Mouse (Mus musculus) kidney, adult 9 months (tissue): ENCODE data around the gene Gtf2e1.

Experiments
- DNase-seq: peaks from one replicate; pipeline ENCODE4 v3.0.0; 2022

Gtf2e1 gene

DNA sequence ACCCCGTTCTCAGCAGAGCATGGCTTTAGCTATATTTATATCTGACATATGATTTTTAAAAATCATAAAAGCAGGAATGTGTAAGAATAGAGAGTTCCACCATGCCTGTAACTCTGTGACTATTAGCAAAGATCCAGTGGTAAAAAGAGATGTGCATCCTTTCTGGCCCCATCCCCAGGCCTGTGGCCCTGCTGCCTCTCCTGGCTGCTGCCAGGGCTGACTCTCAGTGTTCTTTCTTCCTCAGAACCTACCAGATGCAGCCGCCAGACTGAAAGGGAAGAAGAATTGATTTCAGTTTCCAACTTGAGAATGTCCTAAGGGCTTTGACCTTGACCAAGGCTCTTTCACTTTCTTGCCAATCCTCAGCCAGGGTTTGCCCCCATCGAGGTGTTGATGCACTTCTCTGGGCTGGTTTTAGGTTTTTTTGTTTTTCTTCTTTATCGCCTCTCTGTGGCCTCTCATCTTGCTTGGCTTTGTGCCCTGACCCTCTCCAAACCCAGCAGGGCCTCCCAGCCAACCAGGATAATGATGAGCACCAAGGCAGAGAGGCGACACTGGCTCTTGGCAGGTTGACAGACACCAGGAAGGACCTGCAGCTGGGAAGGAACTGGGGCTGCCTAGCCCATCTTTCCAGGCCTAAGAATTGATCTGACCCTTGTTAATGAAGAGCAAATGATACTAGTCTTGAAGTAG, 66.8 kb downstream of the Gtf2e1 start:
- no peak for DNase-seq

DNA sequence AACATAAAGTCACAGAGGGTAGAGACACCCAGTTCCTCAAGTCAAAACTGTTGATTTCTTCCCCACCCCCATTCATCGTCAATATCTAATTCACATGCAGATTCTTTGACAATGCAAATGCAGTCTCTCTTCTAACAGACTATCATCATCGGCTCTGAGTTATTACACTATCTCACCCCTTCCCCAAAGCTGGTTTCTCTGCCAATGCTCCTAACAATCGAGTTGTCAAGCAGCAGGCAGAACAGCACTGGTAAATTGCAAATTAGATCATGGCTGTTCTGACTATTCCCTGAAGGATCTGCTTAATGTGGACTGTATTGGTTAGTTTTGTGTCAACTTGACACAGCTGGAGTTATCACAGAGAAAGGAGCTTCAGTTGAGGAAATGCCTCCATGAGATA, 70.0 kb downstream of the Gtf2e1 start:
- DNase-seq: no peak

DNA sequence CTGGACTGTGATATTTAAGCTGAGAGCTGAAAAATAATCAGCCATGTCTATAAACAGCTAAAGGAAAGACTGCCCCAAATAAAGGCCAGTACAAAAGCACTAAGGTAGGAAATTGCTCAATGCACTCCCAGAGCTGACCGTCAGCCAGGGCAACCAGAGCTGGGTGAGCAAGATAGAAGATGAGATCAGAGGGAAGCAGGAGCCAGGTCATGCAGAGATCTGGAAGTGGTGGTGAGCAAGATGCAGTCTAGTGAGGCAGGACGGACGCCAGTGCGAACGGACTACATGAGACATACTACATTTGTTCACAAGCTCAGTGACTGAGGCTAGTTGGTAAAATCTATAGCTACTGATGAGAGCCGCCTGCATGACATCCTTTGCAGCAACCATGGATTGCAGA, 75.6 kb downstream of the Gtf2e1 start:
- no peak for DNase-seq

DNA sequence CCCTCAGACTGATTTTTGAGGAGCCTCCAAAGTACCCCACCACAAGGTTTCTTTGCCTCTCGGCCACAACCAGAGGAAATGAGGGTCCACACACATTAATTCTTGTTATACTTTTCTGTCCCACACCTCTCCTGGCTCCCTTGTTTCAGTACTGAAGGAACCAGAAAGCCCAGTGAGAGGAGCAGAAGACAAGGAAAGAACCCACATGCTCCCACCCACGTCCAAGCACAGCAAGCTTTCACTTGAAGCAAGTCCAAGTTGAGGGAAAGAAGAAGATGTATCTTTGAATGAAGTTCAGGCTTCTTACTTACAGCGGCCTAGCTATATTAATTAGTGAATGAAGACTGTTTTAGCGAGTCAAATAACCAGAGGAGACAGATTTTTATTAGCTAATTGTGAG, 76.7 kb downstream of the Gtf2e1 start:
- DNase-seq: no peak

DNA sequence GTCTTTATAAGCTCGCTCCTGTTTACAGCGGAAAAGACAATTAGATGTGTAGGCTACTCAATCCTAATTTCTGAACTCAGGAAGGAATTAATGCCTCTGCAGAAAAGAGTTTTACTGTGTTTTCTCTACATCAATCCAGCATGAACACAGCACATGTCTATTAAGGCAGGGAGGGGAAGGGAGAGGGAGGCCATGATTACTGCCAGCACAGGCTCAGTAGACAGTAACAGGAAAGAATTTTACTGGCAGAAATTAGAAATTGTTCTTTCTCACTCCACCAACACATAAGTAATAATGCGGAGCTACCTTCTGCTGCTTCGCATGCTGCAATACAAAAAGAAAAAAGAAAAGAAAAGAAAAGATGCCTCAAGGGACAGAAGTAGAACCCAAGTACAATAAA, 78.0 kb downstream of the Gtf2e1 start:
- DNase-seq: no peak
